Mouse (Mus musculus) cerebellum, adult 2 months (tissue): ENCODE results near the gene Prelid1. TPM values are rescaled to one million over a fixed set of nuclear protein-coding genes. Genes with fewer than 3 reads are reported as not detected.

Source experiments
- DNase-seq, 2 experiments: peaks; one replicate each; pipeline ENCODE4 v3.0.0; 2021
- H3K27ac ChIP-seq: fragments of 200-500 bp; 2 replicates; pipeline ENCODE4 v1.5.1; 2012; ENCODE audit warnings: low read length, control low read depth, inconsistent platforms; ENCODE audit not compliant: insufficient read depth
- H3K27me3 ChIP-seq: fragments of 200-500 bp; 2 replicates; pipeline ENCODE4 v1.6.1; 2012; ENCODE audit warnings: inconsistent platforms, mild to moderate bottlenecking, low read length, moderate library complexity; ENCODE audit not compliant: control insufficient read depth, insufficient read depth
- H3K4me1 ChIP-seq: fragments of 200-500 bp; 2 replicates; pipeline ENCODE4 v1.6.1; 2011; ENCODE audit warnings: low read length; ENCODE audit not compliant: control insufficient read depth, insufficient read depth
- H3K4me3 ChIP-seq: fragments of 200-500 bp; replicated peaks from 2 replicates; pipeline ENCODE3; 2011; ENCODE audit warnings: mild to moderate bottlenecking, low read depth, low read length, control low read depth; ENCODE audit not compliant: insufficient read depth
- CTCF ChIP-seq: fragments of 200-500 bp; IDR thresholded peaks from 2 replicates; pipeline ENCODE4 v1.5.1; 2011; ENCODE audit warnings: low read depth, mild to moderate bottlenecking, control low read depth, low read length, moderate library complexity, borderline replicate concordance; ENCODE audit not compliant: insufficient read depth
- POLR2A ChIP-seq: fragments of 200-500 bp; IDR thresholded peaks from 2 replicates; pipeline ENCODE4 v1.6.1; 2011; ENCODE audit warnings: low read length, control low read depth, borderline replicate concordance; ENCODE audit not compliant: insufficient read depth
- WGBS: fragments of 180-500 bp; shearing (Covaris S2); methylation state at CpG from one replicate; pipeline ENCODE4 v1.1.7; 2018; 5-methylcytosine and 5-hydroxymethylcytosine counted together
- polyA plus RNA-seq: library from polyadenylated mRNA; depleted of rRNA; stranded (reverse); fragments of >200 nt; gene quantifications from 2 replicates; pipeline ENCODE4 v1.2.3, GENCODE M21; 2012; rRNA removed

Prelid1 gene
- polyA plus RNA-seq, 1 experiment: 191 TPM

GRCm38 (mm10) chr13:55362453-55363060 is 42.3 kb downstream of the Prelid1 start, which contains the start of gene Lman2:
Lman2 (minus strand) TSS chr13:55362783.
- Histone ChIP-seq H3K4me1 (peaks cover 5% of the 10 kb centered on the region), H3K27me3 (no peaks in the 10 kb centered on the region), H3K27ac (peak within 1 kb of the TSS; percentile 60), H3K4me3 (peak within 1 kb of the TSS; percentile 91)
- DNase-seq: peak; percentile 96 to 98
- peak; percentile 41; the same call in 1 of the 2 replicates for TF ChIP-seq POLR2A
- TF ChIP-seq CTCF: no peak
- WGBS: under 1% methylated on average over 35 of the region's 35 CpGs

GRCm38 (mm10) chr13:55368401-55368800 is 48.1 kb downstream of the Prelid1 start:
- no peak overlapping the region for H3K27ac ChIP-seq
- no peaks in the 10 kb centered on the region for H3K4me1 ChIP-seq
- 78% methylated on average over 7 of the region's 7 CpGs for WGBS
- no peaks in the 10 kb centered on the region for H3K27me3 ChIP-seq
- DNase-seq: no peak
- no peak for TF ChIP-seq POLR2A
- TF ChIP-seq CTCF: no peak
- H3K4me3 ChIP-seq: no peak overlapping the region

- Histone ChIP-seq H3K4me3 (no peak within 1 kb of the TSS), H3K4me1 (no peaks in the 10 kb centered on the region), H3K27me3 (no peaks in the 10 kb centered on the region), H3K27ac (no peak within 1 kb of the TSS)
- TF ChIP-seq CTCF: no peak
- TF ChIP-seq POLR2A: no peak
- WGBS: 43% methylated on average over 13 of the region's 13 CpGs
- no peak for DNase-seq
Observed at GRCm38 (mm10) chr13:55369531-55370114, 49.3 kb downstream of the Prelid1 start, which contains the start of gene Rgs14. Rgs14 (plus strand) TSS chr13:55369732.

- TF ChIP-seq CTCF (no peak), POLR2A (no peak)
- no peaks in the 10 kb centered on the region for H3K4me1 ChIP-seq
- no peak overlapping the region for H3K27ac ChIP-seq
- DNase-seq: no peak
- no peak overlapping the region for H3K4me3 ChIP-seq
- 60% methylated on average over 3 of the region's 3 CpGs for WGBS
- no peaks in the 10 kb centered on the region for H3K27me3 ChIP-seq
Observed at GRCm38 (mm10) chr13:55370234-55370633, 49.9 kb downstream of the Prelid1 start.

- WGBS: 16% methylated on average over 8 of the region's 8 CpGs
Observed at GRCm38 (mm10) chr13:55371007-55371681, 50.8 kb downstream of the Prelid1 start.

GRCm38 (mm10) chr13:55371740-55372139 is 51.4 kb downstream of the Prelid1 start:
- 26% methylated on average over 5 of the region's 5 CpGs for WGBS
- no peak overlapping the region for H3K27ac ChIP-seq
- TF ChIP-seq POLR2A (no peak), CTCF (no peak)

More at GRCm38 (mm10) chr13:55371007-55371681, 50.8 kb downstream of the Prelid1 start:
- peak in 1 of 2 experiments; percentile 48 for DNase-seq
- Histone ChIP-seq H3K4me1 (no peaks in the 10 kb centered on the region), H3K27ac (0 out of 2 replicates have a peak overlapping the region, but pooled peaks have one; percentile 20), H3K4me3 (no peak overlapping the region), H3K27me3 (no peaks in the 10 kb centered on the region)
- no peak for TF ChIP-seq CTCF

GRCm38 (mm10) chr13:55374206-55374924 is 54.1 kb downstream of the Prelid1 start:
- Histone ChIP-seq H3K27ac (no peak overlapping the region), H3K27me3 (no peaks in the 10 kb centered on the region), H3K4me3 (no peak overlapping the region), H3K4me1 (no peaks in the 10 kb centered on the region)
- 62% methylated on average over 6 of the region's 6 CpGs for WGBS
- TF ChIP-seq CTCF (no peak), POLR2A (no peak)
- DNase-seq: no peak

More at GRCm38 (mm10) chr13:55371740-55372139, 51.4 kb downstream of the Prelid1 start:
- H3K4me1 ChIP-seq: no peaks in the 10 kb centered on the region
- no peak overlapping the region for H3K4me3 ChIP-seq
- DNase-seq: no peak
- no peaks in the 10 kb centered on the region for H3K27me3 ChIP-seq

Other genes with a start within 250 kb of the Prelid1 start
- gene Uimc1, start 220.2 kb upstream of the Prelid1 start, polyA plus RNA-seq: 24.0 and 24.8 TPM in 2 replicates
- 48.5 and 52.5 TPM in 2 replicates for gene Zfp346, start 215.2 kb upstream of the Prelid1 start, polyA plus RNA-seq
- gene Gm17617, start 187.0 kb upstream of the Prelid1 start, polyA plus RNA-seq: not detected in 2 replicates
- gene Fgfr4, start 167.9 kb upstream of the Prelid1 start, polyA plus RNA-seq: 0.05 and 0.16 TPM in 2 replicates
- gene Nsd1, start 110.7 kb upstream of the Prelid1 start, polyA plus RNA-seq: 47.5 and 49.5 TPM in 2 replicates
- 146 and 148 TPM in 2 replicates for gene Rab24, start 1.4 kb downstream of the Prelid1 start, polyA plus RNA-seq
- gene Mxd3, start 9.3 kb downstream of the Prelid1 start, polyA plus RNA-seq: 0.17 and 0.38 TPM in 2 replicates
- 65.1 and 66.7 TPM in 2 replicates for gene Lman2, start 42.3 kb downstream of the Prelid1 start, polyA plus RNA-seq
- gene Rgs14, start 49.2 kb downstream of the Prelid1 start, polyA plus RNA-seq: 0.30 and 0.46 TPM in 2 replicates
- not detected in 2 replicates for gene Slc34a1, start 77.7 kb downstream of the Prelid1 start, polyA plus RNA-seq
- not detected in 2 replicates for gene Pfn3, start 94.7 kb downstream of the Prelid1 start, polyA plus RNA-seq
- 0.05 and 0.11 TPM in 2 replicates for gene F12, start 106.3 kb downstream of the Prelid1 start, polyA plus RNA-seq
- 52.7 and 53.9 TPM in 2 replicates for gene Grk6, start 124.6 kb downstream of the Prelid1 start, polyA plus RNA-seq
- gene Prr7, start 143.8 kb downstream of the Prelid1 start, polyA plus RNA-seq: 10.7 and 13.0 TPM in 2 replicates
- gene Dbn1, start 167.6 kb downstream of the Prelid1 start, polyA plus RNA-seq: 97.4 and 108 TPM in 2 replicates
- 66.8 and 67.2 TPM in 2 replicates for gene Pdlim7, start 193.2 kb downstream of the Prelid1 start, polyA plus RNA-seq
- 9.3 and 9.8 TPM in 2 replicates for gene Dok3, start 208.8 kb downstream of the Prelid1 start, polyA plus RNA-seq
- 66.3 and 70.3 TPM in 2 replicates for gene Ddx41, start 216.2 kb downstream of the Prelid1 start, polyA plus RNA-seq